Comparison of ENCODE assay signal across 9 mouse cellular contexts in the genomic region with DNA sequence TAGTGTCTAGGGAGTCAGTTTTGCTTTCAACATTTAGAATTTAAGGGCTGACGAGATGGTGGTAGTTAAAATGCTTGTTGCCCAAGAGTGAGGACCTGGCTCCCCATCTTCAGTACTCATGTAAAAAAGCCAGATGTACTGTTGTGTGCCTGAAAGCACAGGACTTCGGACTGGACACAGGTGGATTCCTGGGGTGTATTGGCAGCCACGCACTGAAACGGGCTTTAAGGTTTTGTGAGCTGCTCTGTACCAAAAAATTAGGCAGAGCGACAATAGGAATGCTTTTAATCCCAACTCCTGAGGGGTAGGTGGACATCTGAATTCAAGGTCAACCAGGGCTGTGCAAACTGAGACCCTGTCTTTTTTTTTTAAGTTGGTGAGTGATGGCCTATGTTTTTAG. TPM values are rescaled to one million over a fixed set of nuclear protein-coding genes. Genes with fewer than 3 reads are reported as not detected.
DNase-seq lines count a peak whose midpoint lies in the region; ATAC-seq lines count a peak whose summit lies in the region.
"Had no signal": no experiment of that assay in that cellular context is flagged by ENCODE, and none has a peak within 500 bp of the region (broad histone marks: within the 10 kb centered on the region; RNA-seq: fewer than 3 reads in every experiment).

No protein-coding gene starts in this region.

- ATAC-seq in embryonic facial prominence, embryonic 11.5 days (replicated peaks; ENCODE audit: insufficient number of reproducible peaks, low FRiP score, low TSS enrichment, low read depth), result no peak
- ATAC-seq in hindbrain, embryonic 16.5 days, result no peak
- no peak for ATAC-seq in midbrain, embryonic 16.5 days
- ATAC-seq in CD4-positive, CD25-positive, alpha-beta regulatory T cell, adult 4 months, result no peak

- no peak overlapping the region; the same call in 1 of the 2 replicates for H3K4me3 ChIP-seq in embryonic facial prominence, embryonic 11.5 days (ENCODE audit: low read depth, low read length)
- H3K4me3 ChIP-seq in hindbrain, embryonic 16.5 days (ENCODE audit: low read length), result peak overlapping the region; percentile 72
- H3K4me3 ChIP-seq in midbrain, embryonic 16.5 days (ENCODE audit: low read depth, low read length), result peak overlapping the region; percentile 70

- H3K27me3 ChIP-seq in embryonic facial prominence, embryonic 11.5 days (ENCODE audit: control insufficient read depth, insufficient read depth, low read length), result no peaks in the 10 kb centered on the region
- no peaks in the 10 kb centered on the region for H3K27me3 ChIP-seq in hindbrain, embryonic 16.5 days (replicated peaks; ENCODE audit: control insufficient read depth, insufficient read depth, low read length)
- no peaks in the 10 kb centered on the region for H3K27me3 ChIP-seq in midbrain, embryonic 16.5 days (ENCODE audit: control insufficient read depth, insufficient read depth, low read depth, low read length)

- H3K36me3 ChIP-seq in embryonic facial prominence, embryonic 11.5 days (replicated peaks; ENCODE audit: control insufficient read depth, insufficient read depth, low read depth, low read length), result no peaks in the 10 kb centered on the region
- H3K36me3 ChIP-seq in hindbrain, embryonic 16.5 days (ENCODE audit: control insufficient read depth, insufficient read depth, low read length), result 0 out of 2 replicates have a peak, but pooled peaks cover 2% of the 10 kb centered on the region
- no peaks in the 10 kb centered on the region for H3K36me3 ChIP-seq in midbrain, embryonic 16.5 days (ENCODE audit: control insufficient read depth, insufficient read depth, low read length)

- no peaks in the 10 kb centered on the region for H3K9me3 ChIP-seq in embryonic facial prominence, embryonic 11.5 days (replicated peaks; ENCODE audit: control insufficient read depth, low read length)
- no peaks in the 10 kb centered on the region for H3K9me3 ChIP-seq in hindbrain, embryonic 16.5 days (ENCODE audit: control insufficient read depth, low read length)
- no peaks in the 10 kb centered on the region for H3K9me3 ChIP-seq in midbrain, embryonic 16.5 days (replicated peaks; ENCODE audit: control insufficient read depth, low read length, poor library complexity, severe bottlenecking)

- no peak overlapping the region for H3K27ac ChIP-seq in embryonic facial prominence, embryonic 11.5 days (replicated peaks; ENCODE audit: low read depth, low read length)
- H3K27ac ChIP-seq in hindbrain, embryonic 16.5 days (ENCODE audit: low read depth, low read length), result no peak overlapping the region
- no peak overlapping the region for H3K27ac ChIP-seq in midbrain, embryonic 16.5 days (ENCODE audit: low read length)

- no peak overlapping the region for H3K4me2 ChIP-seq in embryonic facial prominence, embryonic 11.5 days (ENCODE audit: low read depth, low read length)
- H3K4me2 ChIP-seq in hindbrain, embryonic 16.5 days (ENCODE audit: low read length), result peak overlapping the region; percentile 91
- H3K4me2 ChIP-seq in midbrain, embryonic 16.5 days (ENCODE audit: low read length), result peak overlapping the region; percentile 91

- WGBS in embryonic facial prominence, embryonic 11.5 days, result 86% methylated on average over 5 of the region's 5 CpGs
- 87% methylated on average over 5 of the region's 5 CpGs for WGBS in hindbrain, embryonic 16.5 days
- WGBS in midbrain, embryonic 16.5 days, result 87% methylated on average over 5 of the region's 5 CpGs

- DNase-seq in kidney, adult 9 months, result peak; percentile 56
- DNase-seq in kidney, postnatal 25 days, result no peak
- DNase-seq in embryonic facial prominence, embryonic 11.5 days (ENCODE audit: low spot score), result no peak
- DNase-seq in urinary bladder, adult 2 months (ENCODE audit: low spot score), result no peak
- DNase-seq in frontal cortex, adult 2 months (ENCODE audit: extremely low spot score in 1 of 2, low spot score in 1 of 2), result no peak
- DNase-seq: heart, adult 11 months had no signal

- peak overlapping the region; percentile 96 for H3K9ac ChIP-seq in embryonic facial prominence, embryonic 11.5 days (replicated peaks; ENCODE audit: low read length)
- H3K9ac ChIP-seq in hindbrain, embryonic 16.5 days (ENCODE audit: low read depth, low read length), result peak overlapping the region; percentile 99
- peak overlapping the region; percentile 81; the same call in 1 of the 2 replicates for H3K9ac ChIP-seq in midbrain, embryonic 16.5 days (ENCODE audit: low read depth, low read length)

- H3K4me1 ChIP-seq in embryonic facial prominence, embryonic 11.5 days (ENCODE audit: control insufficient read depth, insufficient read depth, low read length), result no peaks in the 10 kb centered on the region
- peaks cover 29% of the 10 kb centered on the region for H3K4me1 ChIP-seq in hindbrain, embryonic 16.5 days (ENCODE audit: control insufficient read depth, insufficient read depth, low read depth, low read length)
- peaks cover 33% of the 10 kb centered on the region for H3K4me1 ChIP-seq in midbrain, embryonic 16.5 days (ENCODE audit: control insufficient read depth, insufficient read depth, low read length)

RNA-seq across cellular contexts. Expression of gene Sugp1, which starts 1.4 kb away (rescaled TPM):
- polyA plus RNA-seq in embryonic facial prominence, embryonic 11.5 days (2014; fragmentation: Nextera tagmentation; extraction: Ambion mirVana), result 29.1 and 32.1 TPM in 2 replicates
- polyA plus RNA-seq in hindbrain, embryonic 16.5 days (2015; fragmentation: Nextera tagmentation; extraction: Ambion mirVana), result 54.4 and 55.8 TPM in 2 replicates
- 58.4 and 61.9 TPM in 2 replicates for polyA plus RNA-seq in midbrain, embryonic 16.5 days (2015; fragmentation: Nextera tagmentation; extraction: Ambion mirVana)
- polyA plus RNA-seq in urinary bladder, adult 2 months (2012; rRNA removed), result 15.4 and 20.6 TPM in 2 replicates
- 10 to 100 TPM; 51.1 to 80.3 TPM for polyA plus RNA-seq in CD4-positive, CD25-positive, alpha-beta regulatory T cell, adult 4 months (2017; shearing (Covaris generic))
- polyA plus RNA-seq in frontal cortex, adult 2 months (2012; rRNA removed), result 36.5 and 40.8 TPM in 2 replicates

RNA-seq across cellular contexts. Expression of gene Mau2, which starts 1.5 kb away (rescaled TPM):
- polyA plus RNA-seq in embryonic facial prominence, embryonic 11.5 days (2014; fragmentation: Nextera tagmentation; extraction: Ambion mirVana), result 44.8 and 47.8 TPM in 2 replicates
- 61.5 and 71.2 TPM in 2 replicates for polyA plus RNA-seq in hindbrain, embryonic 16.5 days (2015; fragmentation: Nextera tagmentation; extraction: Ambion mirVana)
- polyA plus RNA-seq in midbrain, embryonic 16.5 days (2015; fragmentation: Nextera tagmentation; extraction: Ambion mirVana), result 75.8 and 79.0 TPM in 2 replicates
- polyA plus RNA-seq in urinary bladder, adult 2 months (2012; rRNA removed), result 49.6 and 57.8 TPM in 2 replicates
- 10 to 100 TPM; 43.3 to 70.0 TPM for polyA plus RNA-seq in CD4-positive, CD25-positive, alpha-beta regulatory T cell, adult 4 months (2017; shearing (Covaris generic))
- polyA plus RNA-seq in frontal cortex, adult 2 months (2012; rRNA removed), result 93.1 and 102 TPM in 2 replicates

RNA-seq across cellular contexts. Expression of gene Tm6sf2, which starts 28.7 kb away (rescaled TPM):
- polyA plus RNA-seq in embryonic facial prominence, embryonic 11.5 days (2014; fragmentation: Nextera tagmentation; extraction: Ambion mirVana), result 0.34 and 0.72 TPM in 2 replicates
- 1.2 and 1.4 TPM in 2 replicates for polyA plus RNA-seq in hindbrain, embryonic 16.5 days (2015; fragmentation: Nextera tagmentation; extraction: Ambion mirVana)
- polyA plus RNA-seq in midbrain, embryonic 16.5 days (2015; fragmentation: Nextera tagmentation; extraction: Ambion mirVana), result 1.3 and 1.4 TPM in 2 replicates
- polyA plus RNA-seq in urinary bladder, adult 2 months (2012; rRNA removed), result 1.8 and 2.5 TPM in 2 replicates
- 1 to 10 TPM in 1 of 2 experiments, under 1 TPM in 1; 0.60 to 1.1 TPM for polyA plus RNA-seq in CD4-positive, CD25-positive, alpha-beta regulatory T cell, adult 4 months (2017; shearing (Covaris generic))
- polyA plus RNA-seq in frontal cortex, adult 2 months (2012; rRNA removed), result 4.9 and 5.9 TPM in 2 replicates

RNA-seq across cellular contexts. Expression of gene Hapln4, which starts 39.3 kb away (rescaled TPM):
- polyA plus RNA-seq in embryonic facial prominence, embryonic 11.5 days (2014; fragmentation: Nextera tagmentation; extraction: Ambion mirVana), result 0.07 TPM in 1 of 2 replicates, not detected in the other
- polyA plus RNA-seq in hindbrain, embryonic 16.5 days (2015; fragmentation: Nextera tagmentation; extraction: Ambion mirVana), result 1.2 and 1.3 TPM in 2 replicates
- 0.89 and 0.93 TPM in 2 replicates for polyA plus RNA-seq in midbrain, embryonic 16.5 days (2015; fragmentation: Nextera tagmentation; extraction: Ambion mirVana)
- polyA plus RNA-seq in urinary bladder, adult 2 months (2012; rRNA removed), result 0.21 TPM in 2 replicates
- not detected for polyA plus RNA-seq in CD4-positive, CD25-positive, alpha-beta regulatory T cell, adult 4 months (2017; shearing (Covaris generic))
- 34.8 and 43.9 TPM in 2 replicates for polyA plus RNA-seq in frontal cortex, adult 2 months (2012; rRNA removed)

RNA-seq across cellular contexts. Expression of gene Gatad2a, which starts 47.8 kb away (rescaled TPM):
- polyA plus RNA-seq in embryonic facial prominence, embryonic 11.5 days (2014; fragmentation: Nextera tagmentation; extraction: Ambion mirVana), result 64.4 and 78.8 TPM in 2 replicates
- 13.9 and 19.7 TPM in 2 replicates for polyA plus RNA-seq in hindbrain, embryonic 16.5 days (2015; fragmentation: Nextera tagmentation; extraction: Ambion mirVana)
- polyA plus RNA-seq in midbrain, embryonic 16.5 days (2015; fragmentation: Nextera tagmentation; extraction: Ambion mirVana), result 15.8 and 19.1 TPM in 2 replicates
- 28.8 and 38.7 TPM in 2 replicates for polyA plus RNA-seq in urinary bladder, adult 2 months (2012; rRNA removed)
- polyA plus RNA-seq in CD4-positive, CD25-positive, alpha-beta regulatory T cell, adult 4 months (2017; shearing (Covaris generic)), result 10 to 100 TPM; 17.4 to 21.6 TPM
- 28.6 and 31.0 TPM in 2 replicates for polyA plus RNA-seq in frontal cortex, adult 2 months (2012; rRNA removed)
